Comparison of ENCODE assay signal across 8 mouse cellular contexts in genomic region chr17:29093110-29093952, GRCm38 (mm10). TPM values are rescaled to one million over a fixed set of nuclear protein-coding genes. Genes with fewer than 3 reads are reported as not detected.
DNase-seq lines count a peak whose midpoint lies in the region; ATAC-seq lines count a peak whose summit lies in the region.

No protein-coding gene starts in this region.

- peak overlapping the region; percentile 55 for H3K4me3 ChIP-seq in hindbrain, embryonic 16.5 days (ENCODE audit: low read length)

- peak overlapping the region; percentile 41; the same call in 1 of the 2 replicates for H3K27ac ChIP-seq in hindbrain, embryonic 16.5 days (ENCODE audit: low read depth, low read length)

- peak; percentile 67 to 77 for DNase-seq in cerebellum, postnatal 4 days (ENCODE audit: low spot score in 2 of 2)
- peak; percentile 93 for DNase-seq in gastrocnemius, adult 18-20 months (ENCODE audit: low spot score)
- DNase-seq in left cerebral cortex, adult 8-10 months (ENCODE audit: low spot score in 2 of 2) = peak; percentile 72 to 75
- peak; percentile 78 to 84 for DNase-seq in right cerebral cortex, adult 2 months (ENCODE audit: low spot score in 2 of 2)
- DNase-seq in urinary bladder, postnatal 14 days (ENCODE audit: low spot score) = peak; percentile 93

- H3K9ac ChIP-seq in hindbrain, embryonic 16.5 days (ENCODE audit: low read depth, low read length) = peak overlapping the region; percentile 74

- no peaks in the 10 kb centered on the region for H3K9me3 ChIP-seq in hindbrain, embryonic 16.5 days (ENCODE audit: control insufficient read depth, low read length)

- ATAC-seq in activated CD4-positive, CD25-positive, alpha-beta regulatory T cell, adult 4 months = peak; percentile 33
- ATAC-seq in hindbrain, embryonic 16.5 days = peak; percentile 86
- ATAC-seq in megakaryocyte, adult 5-6 weeks (ENCODE audit: poor library complexity, severe bottlenecking) = peak; percentile 36

- H3K36me3 ChIP-seq in hindbrain, embryonic 16.5 days (ENCODE audit: control insufficient read depth, insufficient read depth, low read length) = no peaks in the 10 kb centered on the region

- H3K4me2 ChIP-seq in hindbrain, embryonic 16.5 days (ENCODE audit: low read length) = peak overlapping the region; percentile 55

- no peaks in the 10 kb centered on the region for H3K27me3 ChIP-seq in hindbrain, embryonic 16.5 days (replicated peaks; ENCODE audit: control insufficient read depth, insufficient read depth, low read length)

- H3K4me1 ChIP-seq in hindbrain, embryonic 16.5 days (ENCODE audit: control insufficient read depth, insufficient read depth, low read depth, low read length) = peaks cover 2% of the 10 kb centered on the region; the same call in 1 of the 2 replicates

- WGBS in hindbrain, embryonic 16.5 days = 6% methylated on average over 36 of the region's 36 CpGs

RNA-seq across cellular contexts. Expression of gene Cdkn1a, which starts 2.6 kb away (rescaled TPM):
- polyA plus RNA-seq in activated CD4-positive, CD25-positive, alpha-beta regulatory T cell, adult 4 months (2017; shearing (Covaris generic)) = 10 to 100 TPM in 1 of 2 experiments, 1 to 10 TPM in 1; 7.5 to 12.1 TPM
- 10 to 100 TPM; 31.9 to 63.3 TPM for total RNA-seq in gastrocnemius, adult 18-20 months (2021)
- polyA plus RNA-seq in hindbrain, embryonic 16.5 days (2015; fragmentation: Nextera tagmentation; extraction: Ambion mirVana) = 138 and 184 TPM in 2 replicates
- 10 to 100 TPM; 18.9 to 27.0 (median 19.5) TPM for total RNA-seq in left cerebral cortex, adult 8-10 months (2022)
- 19.9 and 22.6 TPM in 2 replicates for total RNA-seq in megakaryocyte, adult 5-6 weeks (2015)
- 3.7 and 5.8 TPM in 2 replicates for total RNA-seq in megakaryocyte, adult 5-6 weeks (2017)

RNA-seq across cellular contexts. Expression of gene Rab44, which starts 20.6 kb away (rescaled TPM):
- not detected for polyA plus RNA-seq in activated CD4-positive, CD25-positive, alpha-beta regulatory T cell, adult 4 months (2017; shearing (Covaris generic))
- under 1 TPM; 0.31 to 0.34 TPM for total RNA-seq in gastrocnemius, adult 18-20 months (2021)
- polyA plus RNA-seq in hindbrain, embryonic 16.5 days (2015; fragmentation: Nextera tagmentation; extraction: Ambion mirVana) = 0.06 and 0.26 TPM in 2 replicates
- under 1 TPM in 1 of 4 experiments, not detected in 3; 0.14 TPM for total RNA-seq in left cerebral cortex, adult 8-10 months (2022)
- 52.2 and 62.4 TPM in 2 replicates for total RNA-seq in megakaryocyte, adult 5-6 weeks (2015)
- 104 and 105 TPM in 2 replicates for total RNA-seq in megakaryocyte, adult 5-6 weeks (2017)

Comparison
In these comparisons a context has a peak if more than half of its experiments do, and no peak if none do; other contexts are left out.
1. Peak in every context shown above with its lines: DNase-seq, ATAC-seq, H3K4me3 ChIP-seq and H3K27ac ChIP-seq.
2. ATAC-seq: peak in every context shown above with its lines; median percentile 86 in hindbrain, embryonic 16.5 days; 36 in megakaryocyte, adult 5-6 weeks; 33 in activated CD4-positive, CD25-positive, alpha-beta regulatory T cell, adult 4 months.
3. RNA of gene Rab44, which starts 20.6 kb away (total RNA-seq): 52.2 to 105 TPM in megakaryocyte, adult 5-6 weeks; 0.31 to 0.34 TPM in gastrocnemius, adult 18-20 months and 0.14 TPM in left cerebral cortex, adult 8-10 months; every median in the first group is over 10 times any median in the second.